Mouse (Mus musculus): ENCODE data around the gene Rtel1. TPM values are rescaled to one million over a fixed set of nuclear protein-coding genes. Genes with fewer than 3 reads are reported as not detected.
A peak's percentile ranks its signal among the peaks of the same experiment; 100 is the strongest.

The Rtel1 gene
- polyA plus RNA-seq, 1 experiment from 2014 or later = 72.4 TPM

DNA sequence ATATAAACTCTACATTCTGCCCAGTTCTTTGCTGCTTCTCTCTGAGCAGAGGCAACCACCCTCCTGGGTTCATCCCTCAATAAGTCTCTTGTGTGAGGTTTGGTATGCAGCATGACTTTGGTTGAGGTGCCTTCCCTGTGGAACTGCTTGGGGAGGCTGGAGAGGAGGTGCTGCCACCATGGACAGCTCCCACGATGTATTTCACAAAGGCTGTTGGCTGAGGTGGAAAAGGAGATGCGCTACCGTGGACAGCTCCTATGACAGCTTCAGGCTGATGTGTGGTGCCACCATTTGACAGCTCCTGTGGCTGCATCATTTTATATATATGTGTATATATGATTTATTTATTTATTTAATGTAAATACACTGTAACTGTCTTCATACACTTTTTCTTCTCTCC is 17.5 kb upstream of the Rtel1 start:
- DNase-seq (ENCODE audit: low spot score) = peak; percentile 66
- H3K4me3 ChIP-seq = no peak overlapping the region
- peaks cover 2% of the 10 kb centered on the region for H3K4me1 ChIP-seq
- WGBS = 29% methylated on average over 3 of the region's 3 CpGs
- H3K36me3 ChIP-seq (replicated peaks) = peaks cover 38% of the 10 kb centered on the region
- peaks cover 22% of the 10 kb centered on the region for H3K27me3 ChIP-seq (replicated peaks; ENCODE audit: low read depth, poor library complexity, severe bottlenecking)
- H3K27ac ChIP-seq (replicated peaks) = no peak overlapping the region
- no peaks in the 10 kb centered on the region; the same call in 1 of the 2 replicates for H3K9me3 ChIP-seq

- no peak for DNase-seq (ENCODE audit: low spot score)
- H3K4me3 ChIP-seq = no peak overlapping the region
- H3K9me3 ChIP-seq = no peaks in the 10 kb centered on the region; the same call in 1 of the 2 replicates
- peaks cover 27% of the 10 kb centered on the region for H3K36me3 ChIP-seq (replicated peaks)
- H3K27ac ChIP-seq (replicated peaks) = no peak overlapping the region
- WGBS = 86% methylated on average over 1 of the region's 1 CpGs
- peaks cover 42% of the 10 kb centered on the region for H3K27me3 ChIP-seq (replicated peaks; ENCODE audit: low read depth, poor library complexity, severe bottlenecking)
- H3K4me1 ChIP-seq = peaks cover 6% of the 10 kb centered on the region
Measured at GRCm38 (mm10) chr2:181304944-181305343, 14.6 kb upstream of the Rtel1 start.

GRCm38 (mm10) chr2:181307144-181307804 is 12.3 kb upstream of the Rtel1 start:
- 9% methylated on average over 30 of the region's 30 CpGs for WGBS
- Histone ChIP-seq H3K27ac (replicated peaks) (no peak overlapping the region), H3K27me3 (replicated peaks; ENCODE audit: low read depth, poor library complexity, severe bottlenecking) (peaks cover 60% of the 10 kb centered on the region), H3K4me1 (peaks cover 6% of the 10 kb centered on the region), H3K4me3 (peak overlapping the region; percentile 25; the same call in 1 of the 2 replicates), H3K36me3 (replicated peaks) (peaks cover 4% of the 10 kb centered on the region; the same call in 1 of the 2 replicates), H3K9me3 (no peaks in the 10 kb centered on the region)
- DNase-seq (ENCODE audit: low spot score) = peak; percentile 68

- H3K4me3 ChIP-seq = peak overlapping the region; percentile 59; the same call in 1 of the 2 replicates
- DNase-seq (ENCODE audit: low spot score) = no peak
- no peaks in the 10 kb centered on the region for H3K36me3 ChIP-seq (replicated peaks)
- H3K27ac ChIP-seq (replicated peaks) = no peak overlapping the region
- 69% methylated on average over 3 of the region's 3 CpGs for WGBS
- peaks cover 13% of the 10 kb centered on the region for H3K4me1 ChIP-seq
- peaks cover 85% of the 10 kb centered on the region for H3K27me3 ChIP-seq (replicated peaks; ENCODE audit: low read depth, poor library complexity, severe bottlenecking)
- no peaks in the 10 kb centered on the region for H3K9me3 ChIP-seq
Measured at GRCm38 (mm10) chr2:181312435-181312834, 7.1 kb upstream of the Rtel1 start.

DNA sequence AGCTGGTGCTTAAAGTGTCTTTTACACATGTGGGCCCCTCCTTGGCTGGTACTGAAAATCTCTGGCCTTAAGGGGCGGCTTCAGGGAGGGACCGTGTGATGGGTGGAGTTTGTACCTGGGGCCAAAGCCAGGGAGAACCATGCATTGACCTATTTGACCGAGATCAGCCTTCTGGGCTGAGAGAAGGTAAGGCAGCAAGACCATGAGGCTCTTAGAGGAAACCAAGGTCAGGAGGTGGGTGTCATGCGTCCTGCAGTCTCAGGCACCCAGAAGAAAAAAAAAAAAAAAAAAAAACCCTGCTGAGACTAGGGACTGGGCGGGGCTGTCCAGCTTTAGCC is 6.6 kb upstream of the Rtel1 start:
- 13% methylated on average over 5 of the region's 5 CpGs for WGBS
- H3K4me3 ChIP-seq = peak overlapping the region; percentile 59
- H3K27ac ChIP-seq (replicated peaks) = peak overlapping the region; percentile 66; the same call in 1 of the 2 replicates
- DNase-seq (ENCODE audit: low spot score) = no peak
- H3K36me3 ChIP-seq (replicated peaks) = no peaks in the 10 kb centered on the region
- no peaks in the 10 kb centered on the region for H3K9me3 ChIP-seq
- peaks cover 13% of the 10 kb centered on the region for H3K4me1 ChIP-seq
- peaks cover 80% of the 10 kb centered on the region for H3K27me3 ChIP-seq (replicated peaks; ENCODE audit: low read depth, poor library complexity, severe bottlenecking)

DNA sequence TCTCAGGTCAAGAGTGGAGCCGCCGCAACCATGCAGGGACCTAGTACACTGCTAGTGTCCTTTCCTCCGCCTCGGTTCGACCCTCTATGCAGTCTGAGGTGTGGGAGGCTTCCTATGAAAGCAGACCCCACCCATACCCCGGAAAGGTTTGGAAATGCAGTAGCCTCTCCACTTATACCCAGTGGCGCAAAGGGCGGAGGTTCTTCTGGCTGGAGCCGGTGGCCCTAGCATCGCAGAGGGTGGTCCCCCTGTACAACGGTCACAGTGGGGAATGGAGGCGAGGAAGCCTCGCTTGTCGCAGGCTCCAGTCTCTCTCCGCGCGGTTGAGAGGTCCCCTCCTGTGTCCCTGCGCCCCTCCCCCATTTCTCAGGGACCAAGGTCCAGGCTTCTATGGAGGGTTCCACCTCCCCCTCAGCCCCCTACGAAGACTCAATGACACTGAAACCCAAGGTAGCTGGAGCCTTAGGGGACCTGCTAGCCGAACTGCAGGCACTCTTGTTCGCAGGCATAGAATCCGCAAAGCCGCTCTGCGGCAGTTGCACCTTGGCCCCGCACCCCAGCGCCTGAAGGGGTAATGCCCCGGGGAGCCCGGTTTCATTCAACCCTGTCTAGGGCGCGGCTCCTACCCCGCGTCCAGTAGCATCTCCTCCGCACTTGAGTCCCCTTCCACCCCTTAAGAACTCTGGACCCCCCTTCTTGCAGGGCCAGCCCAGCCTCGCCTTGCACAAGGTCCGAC is 6.0 kb upstream of the Rtel1 start:
- H3K4me1 ChIP-seq = peaks cover 13% of the 10 kb centered on the region

DNA sequence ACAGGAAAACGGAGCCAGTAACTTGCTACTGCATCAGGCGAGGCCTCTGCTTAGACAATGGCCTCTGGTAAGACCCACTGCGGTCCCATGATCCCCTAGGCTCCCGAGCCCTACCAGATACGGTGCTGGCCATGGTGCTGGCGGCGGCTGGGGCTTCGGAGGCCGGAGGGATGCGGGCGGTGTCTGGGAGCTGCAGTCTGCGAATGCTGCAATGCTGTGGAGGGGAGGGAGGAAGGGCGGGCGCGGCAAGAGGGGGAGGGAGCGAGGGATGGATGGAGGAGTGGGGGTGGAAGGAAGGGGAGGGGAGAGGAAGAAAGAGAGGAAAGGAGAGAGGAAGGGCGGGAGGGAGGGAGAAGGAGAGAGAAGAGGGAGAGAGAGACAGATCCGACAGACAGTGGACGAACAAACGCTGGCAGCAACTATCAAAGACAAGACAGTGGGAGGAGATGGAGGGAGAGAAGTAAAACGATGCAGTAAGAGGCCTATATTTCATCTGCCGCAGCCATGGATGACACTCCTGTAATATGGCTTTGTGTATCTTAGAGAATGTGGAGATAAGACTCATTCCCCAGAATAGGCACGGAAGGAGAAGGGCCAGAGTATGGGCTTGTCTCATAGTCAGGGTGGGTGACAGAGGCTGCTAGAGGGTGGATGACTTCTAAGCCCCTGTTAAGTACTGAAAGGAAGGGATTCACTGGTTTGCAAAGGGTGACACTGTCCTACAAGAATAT is 5.3 kb upstream of the Rtel1 start, which contains the start of gene Stmn3:
Gene Stmn3, minus strand, starts transcription at position 421 of the 731 bp plus-strand sequence.
- H3K36me3 ChIP-seq (replicated peaks) = no peaks in the 10 kb centered on the region
- WGBS = 6% methylated on average over 23 of the region's 23 CpGs
- no peaks in the 10 kb centered on the region for H3K9me3 ChIP-seq
- H3K4me1 ChIP-seq = peaks cover 17% of the 10 kb centered on the region
- H3K27ac ChIP-seq (replicated peaks) = peak within 1 kb of the TSS; percentile 66
- peak within 1 kb of the TSS; percentile 59 for H3K4me3 ChIP-seq
- DNase-seq (ENCODE audit: low spot score) = peak; percentile 86
- peaks cover 68% of the 10 kb centered on the region for H3K27me3 ChIP-seq (replicated peaks; ENCODE audit: low read depth, poor library complexity, severe bottlenecking)

More for the DNA sequence above, 6.0 kb upstream of the Rtel1 start:
- no peak for DNase-seq (ENCODE audit: low spot score)
- WGBS = 2% methylated on average over 35 of the region's 35 CpGs
- H3K27me3 ChIP-seq (replicated peaks; ENCODE audit: low read depth, poor library complexity, severe bottlenecking) = peaks cover 74% of the 10 kb centered on the region
- H3K36me3 ChIP-seq (replicated peaks) = no peaks in the 10 kb centered on the region
- no peaks in the 10 kb centered on the region for H3K9me3 ChIP-seq
- peak overlapping the region; percentile 66 for H3K27ac ChIP-seq (replicated peaks)
- peak overlapping the region; percentile 59 for H3K4me3 ChIP-seq

DNA sequence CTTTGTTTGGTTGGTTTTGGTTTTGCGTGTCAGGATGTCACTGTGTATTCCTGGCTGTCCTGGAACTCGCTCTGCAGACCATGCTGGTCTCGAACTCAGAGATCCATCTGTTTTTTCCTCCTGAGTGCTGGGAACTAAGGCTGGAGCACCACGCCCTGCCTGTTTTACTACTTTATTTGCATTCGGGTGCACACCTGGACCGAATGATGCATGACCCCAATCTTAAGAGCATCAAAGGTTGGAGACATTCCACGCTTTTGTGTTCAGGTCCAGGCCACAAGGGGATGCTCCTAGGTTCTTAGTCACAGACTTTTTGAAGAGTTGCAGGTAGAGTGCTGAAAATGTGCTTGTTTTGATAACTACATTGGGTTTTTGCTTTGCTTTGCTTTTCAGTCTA is 562 bp downstream of the Rtel1 start:
- peaks cover 35% of the 10 kb centered on the region for H3K36me3 ChIP-seq (replicated peaks)
- H3K27me3 ChIP-seq (replicated peaks; ENCODE audit: low read depth, poor library complexity, severe bottlenecking) = peaks cover 22% of the 10 kb centered on the region
- H3K9me3 ChIP-seq = no peaks in the 10 kb centered on the region
- DNase-seq (ENCODE audit: low spot score) = no peak
- peak overlapping the region; percentile 87 for H3K27ac ChIP-seq (replicated peaks)
- WGBS = 15% methylated on average over 7 of the region's 7 CpGs
- peak overlapping the region; percentile 72 for H3K4me3 ChIP-seq
- peaks cover 17% of the 10 kb centered on the region for H3K4me1 ChIP-seq

DNA sequence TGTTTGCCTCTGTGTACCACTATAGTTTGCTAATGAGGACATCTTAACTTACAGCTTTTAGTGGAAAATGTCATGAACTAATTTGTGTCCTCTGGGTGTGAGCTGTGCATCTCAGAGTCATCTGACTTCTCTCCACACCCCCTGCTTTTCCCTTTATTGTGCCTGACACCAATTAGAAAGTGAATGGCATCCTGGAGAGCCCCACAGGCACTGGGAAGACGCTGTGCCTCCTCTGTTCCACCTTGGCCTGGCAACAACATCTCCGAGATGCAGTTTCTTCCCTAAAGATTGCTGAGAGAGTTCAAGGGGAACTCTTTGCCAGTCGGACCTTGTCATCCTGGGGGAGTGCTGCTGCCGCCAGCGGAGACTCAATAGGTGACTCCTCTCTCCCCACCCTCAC is 2.6 kb downstream of the Rtel1 start:
- no peak for DNase-seq (ENCODE audit: low spot score)
- H3K27ac ChIP-seq (replicated peaks) = no peak overlapping the region
- peaks cover 55% of the 10 kb centered on the region for H3K36me3 ChIP-seq (replicated peaks)
- 0 out of 2 replicates have a peak, but pooled peaks cover 2% of the 10 kb centered on the region for H3K27me3 ChIP-seq (replicated peaks; ENCODE audit: low read depth, poor library complexity, severe bottlenecking)
- peaks cover 17% of the 10 kb centered on the region for H3K4me1 ChIP-seq
- 75% methylated on average over 5 of the region's 5 CpGs for WGBS
- H3K4me3 ChIP-seq = no peak overlapping the region
- H3K9me3 ChIP-seq = no peaks in the 10 kb centered on the region

DNA sequence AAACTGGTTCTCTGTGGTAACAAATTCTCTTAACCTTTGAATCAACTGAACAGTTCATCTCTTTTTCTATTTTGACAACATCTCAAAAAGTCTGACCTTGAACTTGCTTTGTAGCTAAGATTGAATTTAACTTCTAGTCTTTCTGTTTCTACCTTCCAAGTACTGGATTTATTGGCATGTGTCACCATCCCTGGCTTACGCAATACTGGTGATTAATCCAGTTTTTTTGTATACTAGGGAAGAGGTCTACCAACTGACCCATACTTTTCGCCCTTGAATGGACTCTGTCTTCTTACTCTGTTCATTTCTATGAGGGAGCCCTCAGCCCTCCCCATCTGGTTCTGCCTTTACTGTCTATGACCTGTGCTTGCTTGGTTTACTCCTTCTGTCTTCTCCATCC is 6.6 kb downstream of the Rtel1 start:
- Histone ChIP-seq H3K4me3 (no peak overlapping the region), H3K36me3 (replicated peaks) (peaks cover 95% of the 10 kb centered on the region), H3K27me3 (replicated peaks; ENCODE audit: low read depth, poor library complexity, severe bottlenecking) (no peaks in the 10 kb centered on the region), H3K9me3 (no peaks in the 10 kb centered on the region), H3K27ac (replicated peaks) (no peak overlapping the region), H3K4me1 (no peaks in the 10 kb centered on the region)
- DNase-seq (ENCODE audit: low spot score) = no peak
- WGBS = 91% methylated on average over 2 of the region's 2 CpGs

GRCm38 (mm10) chr2:181332542-181332941 is 13.0 kb downstream of the Rtel1 start:
- no peak overlapping the region for H3K4me3 ChIP-seq
- H3K9me3 ChIP-seq = no peaks in the 10 kb centered on the region
- no peaks in the 10 kb centered on the region for H3K4me1 ChIP-seq
- DNase-seq (ENCODE audit: low spot score) = no peak
- H3K36me3 ChIP-seq (replicated peaks) = peaks cover 94% of the 10 kb centered on the region
- H3K27me3 ChIP-seq (replicated peaks; ENCODE audit: low read depth, poor library complexity, severe bottlenecking) = no peaks in the 10 kb centered on the region
- H3K27ac ChIP-seq (replicated peaks) = no peak overlapping the region

GRCm38 (mm10) chr2:181334023-181334422 is 14.5 kb downstream of the Rtel1 start:
- no peaks in the 10 kb centered on the region for H3K9me3 ChIP-seq
- H3K4me3 ChIP-seq = no peak overlapping the region
- no peaks in the 10 kb centered on the region for H3K27me3 ChIP-seq (replicated peaks; ENCODE audit: low read depth, poor library complexity, severe bottlenecking)
- no peaks in the 10 kb centered on the region for H3K4me1 ChIP-seq
- peaks cover 93% of the 10 kb centered on the region for H3K36me3 ChIP-seq (replicated peaks)
- WGBS = 65% methylated on average over 3 of the region's 3 CpGs
- no peak overlapping the region for H3K27ac ChIP-seq (replicated peaks)
- DNase-seq (ENCODE audit: low spot score) = peak; percentile 62

All from embryonic facial prominence, embryonic 10.5 days (tissue).